ENCODE assay signal across 9 mouse cellular contexts in the genomic region with DNA sequence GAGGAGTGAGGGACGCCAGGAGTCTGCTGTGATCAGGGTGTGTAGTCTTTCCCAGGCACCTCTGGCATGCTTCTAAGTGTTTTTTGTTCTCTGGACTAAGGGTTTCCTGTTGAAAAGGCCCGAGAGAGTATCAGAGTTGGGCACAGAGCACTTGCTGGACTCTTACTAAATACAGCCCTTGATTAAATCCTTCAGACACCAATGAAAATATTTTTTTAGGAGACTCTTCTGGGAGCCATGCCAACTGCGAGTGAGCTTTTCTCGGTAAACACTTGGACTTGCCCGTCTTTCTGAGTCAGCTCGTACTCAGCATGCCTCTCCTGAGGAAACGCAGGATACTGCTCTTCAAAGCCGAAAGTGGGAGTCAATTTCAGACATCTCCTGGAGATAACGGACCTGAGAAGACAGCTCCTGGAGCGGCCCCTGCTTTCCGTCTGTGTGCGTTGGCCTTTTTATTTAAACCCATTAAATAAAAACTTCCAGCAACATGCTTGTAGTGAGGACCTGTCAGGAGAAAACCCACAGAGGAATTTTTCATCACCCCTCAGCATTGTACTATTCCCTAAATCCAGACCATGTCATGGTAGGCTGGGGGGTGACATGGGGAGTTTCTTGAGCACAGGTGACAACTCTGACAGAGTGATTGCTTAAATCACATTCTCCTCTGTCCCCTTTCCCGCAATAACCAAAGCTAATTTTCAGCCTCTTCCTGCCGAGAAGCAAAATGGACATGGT.
DNase-seq lines count a peak whose midpoint lies in the region; ATAC-seq lines count a peak whose summit lies in the region.
"Had no signal": no experiment of that assay in that cellular context is flagged by ENCODE, and none has a peak within 500 bp of the region (broad histone marks: within the 10 kb centered on the region; RNA-seq: fewer than 3 reads in every experiment).

No protein-coding gene starts in this region.

- H3K9me3 ChIP-seq in embryonic facial prominence, embryonic 13.5 days = no peaks in the 10 kb centered on the region
- no peaks in the 10 kb centered on the region for H3K9me3 ChIP-seq in heart, embryonic 13.5 days

- DNase-seq in cerebellum, adult 8-10 months = peak; percentile 5
- no peak for DNase-seq in cerebellum, adult 11 months
- DNase-seq in layer of hippocampus, adult 9-10 months (ENCODE audit: low spot score) = peak; percentile 24
- DNase-seq in lung, postnatal 14 days = peak; percentile 87
- DNase-seq in urinary bladder, postnatal 36 days (ENCODE audit: low spot score in 2 of 2) = peak; percentile 62 to 82
- no peak for DNase-seq in thymus, postnatal 36 days

- no peak overlapping the region for H3K4me2 ChIP-seq in embryonic facial prominence, embryonic 13.5 days
- peak overlapping the region; percentile 45 for H3K4me2 ChIP-seq in heart, embryonic 13.5 days

- peak overlapping the region; percentile 22 for H3K27ac ChIP-seq in embryonic facial prominence, embryonic 13.5 days
- peak overlapping the region; percentile 76 for H3K27ac ChIP-seq in heart, embryonic 13.5 days (replicated peaks)
- H3K27ac ChIP-seq: macrophage had no signal

- H3K4me1 ChIP-seq in embryonic facial prominence, embryonic 13.5 days = no peaks in the 10 kb centered on the region
- H3K4me1 ChIP-seq in heart, embryonic 13.5 days = peaks cover 22% of the 10 kb centered on the region

- no peaks in the 10 kb centered on the region for H3K27me3 ChIP-seq in embryonic facial prominence, embryonic 13.5 days
- H3K27me3 ChIP-seq in heart, embryonic 13.5 days (replicated peaks) = no peaks in the 10 kb centered on the region

- H3K4me3 ChIP-seq in embryonic facial prominence, embryonic 13.5 days = no peak overlapping the region
- H3K4me3 ChIP-seq in heart, embryonic 13.5 days = no peak overlapping the region

- H3K9ac ChIP-seq in embryonic facial prominence, embryonic 13.5 days = no peak overlapping the region
- no peak overlapping the region for H3K9ac ChIP-seq in heart, embryonic 13.5 days

- H3K36me3 ChIP-seq in embryonic facial prominence, embryonic 13.5 days = no peaks in the 10 kb centered on the region
- no peaks in the 10 kb centered on the region for H3K36me3 ChIP-seq in heart, embryonic 13.5 days

- WGBS in embryonic facial prominence, embryonic 13.5 days = 57% methylated on average over 14 of the region's 14 CpGs
- WGBS in heart, embryonic 13.5 days = 23% methylated on average over 14 of the region's 14 CpGs

- no peak for ATAC-seq in embryonic facial prominence, embryonic 13.5 days (ENCODE audit: insufficient number of reproducible peaks, insufficient read depth, low FRiP score, low TSS enrichment, low read depth)
- peak; percentile 63; the same call in 1 of the 2 replicates for ATAC-seq in heart, embryonic 13.5 days (ENCODE audit: extremely low read depth, insufficient number of reproducible peaks, low FRiP score, low TSS enrichment)

Comparison
In these comparisons a context has a peak if more than half of its experiments do, and no peak if none do; other contexts are left out.
1. DNase-seq: peak in cerebellum, adult 8-10 months (single experiment), layer of hippocampus, adult 9-10 months (single experiment), lung, postnatal 14 days (single experiment) and urinary bladder, postnatal 36 days (2 of 2); none in cerebellum, adult 11 months (single experiment) and thymus, postnatal 36 days (0 of 2).